Mouse (Mus musculus) small intestine, adult 2 months (tissue): Measurements from ENCODE around the gene Acad8.

Experiments
- CTCF ChIP-seq: fragments of 200-500 bp; IDR thresholded peaks from 2 replicates; pipeline ENCODE4 v1.5.1; 2012; ENCODE audit warnings: low read depth, mild to moderate bottlenecking, control low read depth, inconsistent platforms, low read length, moderate library complexity, mixed read lengths; ENCODE audit not compliant: insufficient replicate concordance, insufficient read length; ENCODE audit errors: extremely low read depth
- POLR2A ChIP-seq: fragments of 200-500 bp; IDR thresholded peaks from 2 replicates; pipeline ENCODE4 v1.6.1; 2012; ENCODE audit warnings: low read depth, mild to moderate bottlenecking, control low read depth, inconsistent platforms, low read length, moderate library complexity

DNA sequence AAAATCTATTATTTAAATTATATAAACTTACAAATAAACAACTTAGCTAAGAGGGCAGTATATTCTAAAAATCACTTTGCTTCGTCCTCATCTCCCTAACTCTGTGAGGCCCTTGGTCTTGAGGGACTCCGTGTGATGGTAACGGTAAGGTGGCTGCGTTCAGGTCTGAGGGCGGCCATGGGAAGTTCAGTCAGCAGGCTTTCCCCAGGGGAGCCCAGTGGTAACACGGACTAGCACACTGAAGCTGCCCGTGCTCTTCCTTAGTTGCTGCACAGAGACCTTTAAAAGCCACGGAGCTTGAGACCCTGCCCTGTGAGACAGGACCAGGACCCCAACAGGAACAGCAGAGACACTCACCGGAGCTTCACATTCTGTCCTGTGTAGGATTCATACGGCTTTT lies 19.6 kb upstream of the Acad8 start:
- TF ChIP-seq CTCF: no peak
- TF ChIP-seq POLR2A: no peak
